Mouse (Mus musculus) MEL (cell line): Measurements from ENCODE around the gene Limd2. TPM values are rescaled to one million over a fixed set of nuclear protein-coding genes. Genes with fewer than 3 reads are reported as not detected.

ENCODE experiments used
- DNase-seq: peaks from one replicate; pipeline ENCODE4 v3.0.0; 2011; ENCODE audit warnings: low read depth, low spot score
- H3K27ac ChIP-seq: 2 replicates; pipeline ENCODE4 v1.5.1; 2012; ENCODE audit warnings: low read depth, mild to moderate bottlenecking, control low read depth, low read length, moderate library complexity; ENCODE audit not compliant: control insufficient read depth
- H3K27me3 ChIP-seq, 2 experiments: fragments of 150-350 bp in 1 of 2; sonication (generic) in 1 of 2; 2 replicates each; pipeline ENCODE4 v1.6.1; 2012; ENCODE audit warnings: low read length in 2 of 2, mild to moderate bottlenecking in 2 of 2, improper control_type of control experiment in 1 of 2, moderate library complexity in 1 of 2; ENCODE audit not compliant: insufficient read depth in 2 of 2, control insufficient read depth in 1 of 2
- H3K36me3 ChIP-seq, 2 experiments: 2 replicates each; pipeline ENCODE4 v1.6.1; 2012 to 2014; ENCODE audit warnings: low read length in 2 of 2, improper control_type of control experiment in 1 of 2, inconsistent platforms in 1 of 2, mild to moderate bottlenecking in 1 of 2; ENCODE audit not compliant: insufficient read depth in 2 of 2, control insufficient read depth in 1 of 2
- H3K4me1 ChIP-seq, 2 experiments: fragments of 150-350 bp in 1 of 2; sonication (generic) in 1 of 2; 2 replicates each; pipeline ENCODE4 v1.6.1; 2012; ENCODE audit warnings: low read length in 2 of 2, improper control_type of control experiment in 1 of 2, mild to moderate bottlenecking in 1 of 2; ENCODE audit not compliant: insufficient read depth in 2 of 2, control insufficient read depth in 1 of 2
- H3K4me3 ChIP-seq, 2 experiments: fragments of 150-350 bp in 1 of 2; sonication (generic) in 1 of 2; 2 replicates each; pipeline ENCODE4 v1.5.1; 2012; ENCODE audit warnings: low read depth in 2 of 2, low read length in 2 of 2, mild to moderate bottlenecking in 2 of 2, moderate library complexity in 2 of 2, control low read depth in 1 of 2, improper control_type of control experiment in 1 of 2; ENCODE audit not compliant: control insufficient read depth in 1 of 2, insufficient read depth in 1 of 2
- H3K79me2 ChIP-seq: 2 replicates; pipeline ENCODE4 v1.6.1; 2012; ENCODE audit warnings: mild to moderate bottlenecking, low read length, moderate library complexity; ENCODE audit not compliant: control insufficient read depth, poor library complexity, insufficient read depth
- H3K9ac ChIP-seq: 2 replicates; pipeline ENCODE4 v1.6.1; 2012; ENCODE audit warnings: low read depth, mild to moderate bottlenecking, control low read depth, low read length, moderate library complexity; ENCODE audit not compliant: control insufficient read depth, poor library complexity, severe bottlenecking
- H3K9me3 ChIP-seq: fragments of 150-350 bp; sonication (generic); replicated peaks from 2 replicates; pipeline ENCODE4 v1.6.1; 2012; ENCODE audit warnings: mild to moderate bottlenecking, low read length, improper control_type of control experiment, moderate library complexity; ENCODE audit not compliant: insufficient read depth
- CHD1 ChIP-seq: IDR thresholded peaks from 2 replicates; pipeline ENCODE4 v1.6.1; 2012; ENCODE audit warnings: low read depth, mild to moderate bottlenecking, inconsistent platforms, low read length, improper control_type of control experiment
- CTCF ChIP-seq, 3 experiments: IDR thresholded peaks in 2 of 3; conservative IDR thresholded peaks in 1 of 3; 2 replicates each; pipeline ENCODE4 v1.5.1; 2011 to 2012; ENCODE audit warnings: low read length in 3 of 3, low read depth in 2 of 3, mild to moderate bottlenecking in 2 of 3, improper control_type of control experiment in 1 of 3, inconsistent platforms in 1 of 3, mixed read lengths in 1 of 3, moderate library complexity in 1 of 3; ENCODE audit not compliant: control insufficient read depth in 1 of 3, insufficient read depth in 1 of 3, poor library complexity in 1 of 3, severe bottlenecking in 1 of 3
- ELF1 ChIP-seq: IDR thresholded peaks from 2 replicates; pipeline ENCODE4 v1.6.1; 2014; ENCODE audit warnings: low read depth, mild to moderate bottlenecking, inconsistent platforms, low read length, improper control_type of control experiment, moderate library complexity
- ETS1 ChIP-seq: IDR thresholded peaks from 2 replicates; pipeline ENCODE4 v1.6.1; 2012; ENCODE audit warnings: low read depth, mild to moderate bottlenecking, inconsistent platforms, low read length, improper control_type of control experiment, moderate library complexity
- GATA1 ChIP-seq: IDR thresholded peaks from 2 replicates; pipeline ENCODE4 v1.6.1; 2011; ENCODE audit warnings: low read depth, low read length, improper control_type of control experiment
- MAX ChIP-seq: IDR thresholded peaks from 2 replicates; pipeline ENCODE4 v1.6.1; 2011; ENCODE audit warnings: low read length, improper control_type of control experiment
- MXI1 ChIP-seq: IDR thresholded peaks from 2 replicates; pipeline ENCODE4 v1.6.1; 2011; ENCODE audit warnings: mild to moderate bottlenecking, low read depth, low read length, improper control_type of control experiment
- NRF1 ChIP-seq: IDR thresholded peaks from 2 replicates; pipeline ENCODE4 v1.6.1; 2014; ENCODE audit warnings: low read depth, mild to moderate bottlenecking, inconsistent platforms, low read length, improper control_type of control experiment, moderate library complexity; ENCODE audit not compliant: poor library complexity, insufficient read depth, severe bottlenecking
- POLR2A ChIP-seq, 2 experiments: IDR thresholded peaks; 2 replicates each; pipeline ENCODE4 v1.6.1; 2011 to 2012; ENCODE audit warnings: low read length in 2 of 2, mild to moderate bottlenecking in 2 of 2, control low read depth in 1 of 2, improper control_type of control experiment in 1 of 2, low read depth in 1 of 2, moderate library complexity in 1 of 2; ENCODE audit not compliant: control insufficient read depth in 1 of 2, insufficient read depth in 1 of 2, poor library complexity in 1 of 2
- RAD21 ChIP-seq: IDR thresholded peaks from 2 replicates; pipeline ENCODE4 v1.6.1; 2011; ENCODE audit warnings: mild to moderate bottlenecking, low read depth, low read length, improper control_type of control experiment
- RCOR1 ChIP-seq: IDR thresholded peaks from 2 replicates; pipeline ENCODE4 v1.6.1; 2012; ENCODE audit warnings: low read depth, mild to moderate bottlenecking, inconsistent platforms, low read length, improper control_type of control experiment
- SMC3 ChIP-seq: IDR thresholded peaks from 2 replicates; pipeline ENCODE4 v1.6.1; 2011; ENCODE audit warnings: low read depth, low read length, improper control_type of control experiment
- TCF12 ChIP-seq: IDR thresholded peaks from 2 replicates; pipeline ENCODE4 v1.6.1; 2014; ENCODE audit warnings: low read depth, mild to moderate bottlenecking, inconsistent platforms, low read length, improper control_type of control experiment, moderate library complexity
- USF1 ChIP-seq: IDR thresholded peaks from 2 replicates; pipeline ENCODE4 v1.6.1; 2014; ENCODE audit warnings: low read depth, mild to moderate bottlenecking, inconsistent platforms, low read length, improper control_type of control experiment, moderate library complexity
- USF2 ChIP-seq, 2 experiments: IDR thresholded peaks; 2 replicates each; pipeline ENCODE4 v1.6.1; 2011 to 2012; ENCODE audit warnings: improper control_type of control experiment in 2 of 2, low read length in 2 of 2, borderline replicate concordance in 1 of 2, inconsistent platforms in 1 of 2, low read depth in 1 of 2, mild to moderate bottlenecking in 1 of 2; ENCODE audit not compliant: insufficient read depth in 1 of 2
- ZC3H11A ChIP-seq: IDR thresholded peaks from 2 replicates; pipeline ENCODE4 v1.6.1; 2012; ENCODE audit warnings: low read depth, mild to moderate bottlenecking, inconsistent platforms, low read length, improper control_type of control experiment
- ZKSCAN1 ChIP-seq: IDR thresholded peaks from 2 replicates; pipeline ENCODE4 v1.6.1; 2012; ENCODE audit warnings: low read depth, mild to moderate bottlenecking, inconsistent platforms, low read length, improper control_type of control experiment, moderate library complexity
- polyA plus RNA-seq, 2 experiments: library from polyadenylated mRNA; stranded (reverse) in 1 of 2; unstranded in 1 of 2; fragments of >175 nt in 1 of 2; fragments of >200 nt in 1 of 2; gene quantifications; 2 replicates each; pipeline versions ENCODE4 v1.2.1 to v1.2.4; 2012; ENCODE audit warnings: low replicate concordance in 2 of 2, low read depth in 1 of 2; ENCODE audit not compliant: insufficient read length in 2 of 2, insufficient read depth in 1 of 2, missing spikeins in 1 of 2
- total RNA-seq: library from RNA; depleted of rRNA; stranded (reverse); fragments of 300-350 nt; gene quantifications from 2 replicates; pipeline ENCODE4 v1.2.3, GENCODE M21; 2012

Limd2 gene
- total and polyA plus RNA-seq, 3 experiments, result 58.6 to 201 TPM; not detected in 1

DNA sequence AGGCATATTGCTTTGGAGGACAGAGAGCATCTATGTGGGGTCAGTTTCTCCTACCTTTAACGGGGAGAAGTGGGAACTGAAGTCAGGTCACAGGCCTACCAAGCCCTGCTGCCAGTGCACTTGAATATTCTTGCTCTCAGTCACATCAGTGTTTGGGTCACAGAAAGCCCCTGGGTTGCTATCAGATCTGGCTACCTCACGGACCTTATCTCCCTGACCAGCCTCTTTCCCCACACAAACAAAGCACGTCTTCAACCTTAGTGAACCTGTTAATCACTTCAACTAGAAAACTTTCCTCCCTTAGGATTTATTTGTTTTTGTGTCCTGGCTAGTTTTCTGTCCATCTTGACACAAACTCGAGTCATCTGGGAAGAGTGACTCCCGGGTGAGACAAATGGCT lies 15.7 kb upstream of the Limd2 start:
- TF ChIP-seq GATA1 (peak; percentile 71), USF2 (IDR thresholded peaks at IDR 0.05; ENCODE audit: borderline replicate concordance in 1 of 2, insufficient read depth in 1 of 2, low read depth in 1 of 2, low read length in 2 of 2) (no peak), TCF12 (peak; percentile 50; the same call in 1 of the 2 replicates), ZKSCAN1 (no peak), RCOR1 (0 out of 2 replicates have a peak, but pooled peaks have one; percentile 53)
- Histone ChIP-seq H3K27me3 (no peaks in the 10 kb centered on the region), H3K4me1 (peaks cover 28 to 51% of the 10 kb centered on the region in 2 experiments), H3K9ac (no peak overlapping the region), H3K27ac (no peak overlapping the region), H3K9me3 (no peaks in the 10 kb centered on the region), H3K79me2 (no peaks in the 10 kb centered on the region), H3K4me3 (no peak overlapping the region), H3K36me3 (peaks cover 0 to 47% of the 10 kb centered on the region in 2 experiments; a peak in 3 of 4 replicates)
- no peak for DNase-seq

DNA sequence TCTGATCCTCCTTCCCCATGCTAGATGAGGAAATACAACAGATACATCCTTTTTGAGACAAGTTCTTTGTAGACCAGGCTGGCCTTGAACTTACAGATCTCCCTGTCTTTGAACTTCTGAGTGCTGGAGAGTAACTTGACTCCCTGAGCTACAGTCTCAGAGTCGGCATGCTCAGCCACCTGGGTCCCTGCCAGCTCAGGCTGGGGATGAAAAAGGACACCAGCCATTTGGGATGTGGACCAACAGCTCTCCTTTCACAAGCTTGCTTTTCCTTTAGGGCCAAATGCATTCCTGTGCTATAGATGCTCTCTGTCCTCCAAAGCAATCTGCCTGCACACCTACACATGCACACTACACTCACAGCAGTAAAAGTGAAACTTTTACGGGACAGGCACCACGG lies 14.4 kb upstream of the Limd2 start:
- peaks cover 28 to 48% of the 10 kb centered on the region in 2 experiments for H3K4me1 ChIP-seq
- TF ChIP-seq CHD1 (no peak), SMC3 (no peak), NRF1 (no peak)
- no peak for DNase-seq

DNA sequence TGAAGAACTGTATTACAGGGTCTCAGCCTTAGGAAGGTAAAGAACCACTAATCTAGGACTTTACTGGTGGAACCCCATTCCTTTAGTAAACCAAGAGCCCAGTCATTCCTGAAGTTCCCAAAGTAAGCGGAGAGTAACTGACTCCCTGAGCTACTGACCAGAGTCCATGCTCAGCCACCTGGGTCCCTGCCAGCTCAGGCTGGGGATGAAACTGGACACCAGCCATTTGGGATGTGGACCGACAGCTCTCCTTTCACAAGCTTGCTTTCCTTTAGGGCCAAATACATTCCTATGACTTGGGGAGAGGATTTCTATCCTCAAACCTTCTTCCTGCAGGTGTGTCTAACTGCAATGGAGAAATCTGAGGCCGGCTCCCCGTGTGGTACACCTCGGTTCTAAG lies 13.7 kb upstream of the Limd2 start:
- H3K36me3 ChIP-seq, result peaks cover 0 to 43% of the 10 kb centered on the region in 2 experiments; a peak in 3 of 4 replicates
- no peak for DNase-seq
- H3K9me3 ChIP-seq, result no peaks in the 10 kb centered on the region
- H3K27me3 ChIP-seq, result no peaks in the 10 kb centered on the region
- no peak overlapping the region for H3K4me3 ChIP-seq
- H3K9ac ChIP-seq, result no peak overlapping the region
- peaks cover 26 to 41% of the 10 kb centered on the region in 2 experiments for H3K4me1 ChIP-seq
- no peaks in the 10 kb centered on the region for H3K79me2 ChIP-seq
- no peak overlapping the region for H3K27ac ChIP-seq
- TF ChIP-seq USF1 (no peak), MAX (no peak), MXI1 (no peak), RAD21 (no peak), ETS1 (no peak), TCF12 (no peak), CTCF (IDR thresholded peaks at IDR 0.05 in 2 of 3, conservative IDR thresholded peaks at IDR 0.05 in 1 of 3; ENCODE audit: control insufficient read depth in 1 of 3, insufficient read depth in 1 of 3, low read depth in 2 of 3, low read length in 3 of 3, poor library complexity in 1 of 3, severe bottlenecking in 1 of 3) (no peak), ELF1 (no peak), ZC3H11A (no peak), POLR2A (IDR thresholded peaks at IDR 0.05; ENCODE audit: control insufficient read depth in 1 of 2, insufficient read depth in 1 of 2, low read depth in 1 of 2, low read length in 2 of 2, poor library complexity in 1 of 2) (no peak)

More for the DNA sequence above, 14.4 kb upstream of the Limd2 start:
- H3K27me3 ChIP-seq, result no peaks in the 10 kb centered on the region
- no peaks in the 10 kb centered on the region for H3K79me2 ChIP-seq
- no peak overlapping the region for H3K9ac ChIP-seq
- no peaks in the 10 kb centered on the region for H3K9me3 ChIP-seq
- no peak overlapping the region for H3K4me3 ChIP-seq
- no peak overlapping the region for H3K27ac ChIP-seq
- peaks cover 0 to 47% of the 10 kb centered on the region in 2 experiments; a peak in 3 of 4 replicates for H3K36me3 ChIP-seq
